Mouse (Mus musculus) heart, postnatal 36 days (tissue): ENCODE results near the gene Cnot3. TPM values are rescaled to one million over a fixed set of nuclear protein-coding genes. Genes with fewer than 3 reads are reported as not detected.
"Not testable (repeated sequence)": the region's sequence is repeated elsewhere in the genome, so short reads cannot be mapped to it uniquely, and the experiment has no call there.

Experiments
- DNase-seq, 2 experiments: peaks; one replicate each; pipeline ENCODE4 v3.0.0; 2021 to 2022
- intact Hi-C: fragments of 180-260 bp; cut with DNase I; formaldehyde crosslinking; loops from one replicate; pipeline ENCODE4 v1.15.1; 2025
- total RNA-seq, 2 experiments: library from RNA; stranded (reverse); gene quantifications; 2 replicates each; pipeline ENCODE4 v1.2.3; 2021

Cnot3 gene
- total RNA-seq, 2 experiments from 2014 or later: 22.5 to 27.6 TPM

DNA sequence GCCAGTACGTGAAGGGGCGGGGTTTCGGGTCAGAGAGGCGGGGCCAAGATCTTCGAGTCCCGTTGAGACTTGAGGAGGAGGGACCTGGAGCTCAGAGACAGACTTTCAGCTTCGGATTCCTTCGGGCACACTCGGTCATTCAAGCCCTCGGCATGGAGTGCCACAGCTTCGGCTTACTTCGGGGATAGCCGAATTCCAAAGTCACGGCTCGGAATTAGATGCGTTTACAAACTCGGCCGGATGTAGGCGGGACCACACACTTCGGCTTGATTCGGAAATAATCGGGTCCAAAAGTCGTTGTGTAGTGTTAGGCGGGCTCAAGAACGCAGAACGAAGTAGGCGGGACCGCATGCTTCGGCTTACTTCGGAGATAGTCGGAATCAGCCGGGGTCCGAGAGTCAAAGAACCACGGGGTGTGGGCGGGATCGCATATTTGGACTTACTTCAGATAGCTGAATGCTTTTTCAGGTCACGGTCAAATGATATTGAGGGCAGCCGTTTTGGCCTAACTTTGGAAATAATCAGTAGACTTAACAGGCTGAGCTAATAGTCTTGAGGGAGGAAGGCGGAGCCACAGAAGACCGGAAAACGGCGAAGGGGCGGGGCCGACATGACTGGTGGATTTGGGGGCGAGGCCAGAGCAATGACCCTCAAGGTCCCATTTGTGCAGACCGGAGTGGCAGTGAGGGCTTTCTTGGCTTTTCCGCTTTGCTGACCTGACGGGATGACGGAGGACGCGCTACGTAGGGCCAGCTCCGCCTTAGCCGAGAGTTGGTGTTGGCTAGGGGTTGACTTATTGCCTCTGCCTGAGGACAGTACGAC lies 48.1 kb downstream of the Cnot3 start, which contains the start of gene Mboat7:
Mboat7 (minus strand) TSS at position 537 of the 822 bp plus-strand sequence.
- DNase-seq: peak; percentile 94
- intact Hi-C loops: loop anchor here (5.0 kb wide), 1 partner anchor 46 kb away; the partner anchor contains the start of gene Cnot3

- no peak for DNase-seq
- intact Hi-C loops: loop anchor here (5.0 kb wide), 1 partner anchor 46 kb away; the partner anchor contains the start of gene Cnot3
These were observed 48.7 kb downstream of the Cnot3 start for GRCm38 (mm10) chr7:3693809-3694075.

- intact Hi-C loops: loop anchor here (5.0 kb wide), 1 partner anchor 47 kb away; the partner anchor contains the start of gene Cnot3
- DNase-seq: peak; percentile 66 to 69
These were observed 49.2 kb downstream of the Cnot3 start for GRCm38 (mm10) chr7:3694076-3694948.

GRCm38 (mm10) chr7:3694949-3695305 lies 49.9 kb downstream of the Cnot3 start:
- peak in 1 of 2 experiments; percentile 19 for DNase-seq
- intact Hi-C loops: loop anchor here (5.0 kb wide), 2 partner anchors 48 to 457 kb away; partner anchors contain the start of genes Cnot3 and Leng9

DNA sequence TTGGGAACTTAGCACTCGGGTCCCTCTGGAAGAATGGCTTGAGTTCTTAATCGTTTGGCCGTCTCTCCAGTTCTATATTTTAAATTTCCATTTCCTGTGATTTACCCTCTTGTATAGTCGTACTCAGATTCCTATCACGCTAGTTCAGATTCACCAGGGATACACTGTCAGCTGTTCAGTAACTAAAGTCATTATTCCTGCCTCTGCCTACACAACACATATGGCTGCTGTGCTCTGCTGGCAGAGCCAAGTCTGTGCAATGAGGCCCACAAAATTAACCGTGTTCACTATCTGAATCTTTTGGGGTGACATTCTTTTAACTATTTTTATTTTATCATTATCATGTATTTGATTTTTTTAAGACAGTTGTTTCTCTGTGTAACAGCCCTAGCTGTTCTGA lies 53.4 kb downstream of the Cnot3 start:
- intact Hi-C loops: loop anchor here (5.0 kb wide), 1 partner anchor 454 kb away; the partner anchor contains the start of gene Leng9
- no peak for DNase-seq

DNA sequence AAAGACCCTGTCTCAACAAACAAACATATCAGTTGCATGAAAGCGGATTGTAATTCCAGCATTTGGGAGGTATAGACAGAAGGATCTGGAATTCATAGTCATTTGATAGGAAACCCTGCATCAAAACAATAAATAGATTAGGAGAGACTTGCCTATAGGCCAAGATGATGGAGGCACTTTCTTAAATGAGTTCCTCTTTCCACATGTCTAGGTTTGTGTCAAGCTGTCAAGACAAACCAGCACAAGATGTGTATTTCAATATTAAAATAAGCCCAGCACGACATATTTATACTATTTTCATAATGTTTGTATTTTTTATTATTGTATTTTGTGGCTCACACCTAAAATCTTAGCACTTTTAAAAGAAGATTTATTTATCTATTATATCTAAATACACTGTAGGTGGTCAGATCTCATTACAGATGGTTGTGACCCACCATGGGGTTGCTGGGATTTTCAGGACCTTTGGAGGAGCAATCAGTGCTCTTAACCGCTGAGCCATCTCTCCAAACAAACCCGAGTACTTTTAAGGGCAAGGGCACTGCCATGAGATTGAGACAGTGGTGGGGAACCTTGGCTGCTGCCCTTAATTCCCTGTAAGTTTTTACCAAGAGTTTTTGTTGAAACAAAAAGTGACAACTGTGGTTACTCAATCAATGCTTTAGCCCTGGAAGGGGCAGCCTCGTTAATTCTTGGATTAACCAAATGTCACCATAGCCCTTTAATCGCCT lies 58.2 kb downstream of the Cnot3 start:
- intact Hi-C loops: no loop called here

DNA sequence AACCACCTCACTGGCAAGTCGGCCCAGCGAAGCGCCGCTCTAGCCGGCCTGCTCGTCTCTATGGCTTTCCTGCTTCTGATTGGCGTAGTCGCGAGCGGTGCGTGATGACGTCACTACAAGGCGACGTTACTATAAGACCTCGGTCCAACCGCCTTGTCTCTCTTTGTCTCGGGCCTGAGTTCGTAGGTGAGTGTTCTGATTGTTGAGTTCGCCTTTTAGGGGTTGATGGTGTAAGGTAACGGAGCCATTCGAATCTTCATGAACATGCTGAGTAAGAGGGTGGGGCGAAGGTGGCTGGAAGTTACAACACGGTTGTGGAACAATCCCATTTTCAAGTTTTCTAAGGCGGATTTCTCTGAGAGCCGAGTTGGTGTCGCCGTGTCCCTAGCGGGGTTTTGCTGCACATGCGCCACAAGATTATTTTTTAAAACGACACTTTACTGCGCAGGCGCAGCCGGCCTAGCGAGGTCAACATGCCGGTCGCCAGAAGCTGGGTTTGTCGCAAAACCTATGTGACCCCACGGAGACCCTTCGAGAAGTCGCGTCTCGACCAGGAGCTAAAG lies 58.9 kb downstream of the Cnot3 start, which contains the start of gene Rps9:
Rps9 (plus strand) TSS at position 115 of the 563 bp plus-strand sequence.
- peak; percentile 95 to 96 for DNase-seq
- intact Hi-C loops: loop anchor here (2.0 kb wide), 1 partner anchor 37 kb away; no protein-coding TSS in a partner anchor

More for the DNA sequence above, 58.2 kb downstream of the Cnot3 start:
- DNase-seq: no peak

- intact Hi-C loops: loop anchor here (2.0 kb wide), 1 partner anchor 38 kb away; no protein-coding TSS in a partner anchor
- no peak for DNase-seq
These were observed 59.4 kb downstream of the Cnot3 start for GRCm38 (mm10) chr7:3704475-3704874.

GRCm38 (mm10) chr7:3705461-3705860 lies 60.4 kb downstream of the Cnot3 start:
- intact Hi-C loops: loop anchor here (2.0 kb wide), 1 partner anchor 39 kb away; no protein-coding TSS in a partner anchor

DNA sequence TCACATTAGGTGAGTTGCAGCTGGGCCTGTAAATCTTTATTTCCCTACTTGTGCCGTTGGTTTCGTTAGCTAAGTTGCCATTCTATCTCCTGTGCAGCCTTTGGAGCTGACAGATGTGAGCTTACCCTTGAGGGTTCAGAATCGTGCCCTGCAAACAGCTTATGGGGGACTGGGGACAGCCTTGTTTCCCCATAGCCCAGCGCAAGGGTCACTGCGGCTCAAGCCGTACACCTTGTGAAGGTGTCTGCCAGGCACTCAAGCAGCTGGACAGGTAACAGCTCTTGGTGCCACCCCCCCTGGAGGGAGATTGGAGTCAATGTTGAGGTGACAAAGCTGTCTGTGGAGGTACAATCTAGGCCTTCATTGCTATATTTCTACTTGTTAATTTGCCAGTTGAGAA lies 60.8 kb downstream of the Cnot3 start:
- DNase-seq: no peak
- intact Hi-C loops: loop anchor here (2.0 kb wide), 1 partner anchor 39 kb away; no protein-coding TSS in a partner anchor

More at GRCm38 (mm10) chr7:3705461-3705860, 60.4 kb downstream of the Cnot3 start:
- not testable (repeated sequence) for DNase-seq

DNA sequence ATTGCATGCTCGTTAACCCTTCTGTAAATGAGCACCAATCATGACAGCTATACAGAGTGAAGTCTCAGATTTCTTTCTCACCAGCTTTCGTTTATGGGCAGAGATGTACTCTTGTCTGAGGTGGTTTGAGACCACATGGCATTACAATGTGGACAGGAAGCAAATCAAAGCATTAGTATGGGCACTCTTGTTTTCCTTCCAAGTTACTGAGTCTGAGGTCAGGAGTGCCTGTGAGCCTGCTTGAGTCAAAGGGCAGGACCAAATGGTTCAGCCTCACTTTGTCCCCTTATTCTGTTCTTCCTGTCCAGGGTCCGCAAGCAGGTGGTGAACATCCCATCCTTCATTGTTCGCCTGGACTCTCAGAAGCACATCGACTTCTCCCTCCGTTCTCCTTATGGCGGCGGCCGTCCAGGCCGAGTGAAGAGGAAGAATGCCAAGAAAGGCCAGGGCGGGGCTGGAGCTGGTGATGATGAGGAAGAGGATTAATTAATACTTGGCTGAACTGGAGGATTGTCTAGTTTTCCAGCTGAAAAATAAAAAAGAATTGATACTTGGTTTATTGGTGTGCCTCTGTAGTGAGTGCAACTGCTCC lies 61.4 kb downstream of the Cnot3 start:
- intact Hi-C loops: no loop called here
- no peak for DNase-seq

GRCm38 (mm10) chr7:3707027-3707426 lies 62.0 kb downstream of the Cnot3 start:
- intact Hi-C loops: no loop called here
- DNase-seq: no peak

GRCm38 (mm10) chr7:3707568-3708413 lies 62.7 kb downstream of the Cnot3 start:
- intact Hi-C loops: no loop called here
- DNase-seq: no peak

DNA sequence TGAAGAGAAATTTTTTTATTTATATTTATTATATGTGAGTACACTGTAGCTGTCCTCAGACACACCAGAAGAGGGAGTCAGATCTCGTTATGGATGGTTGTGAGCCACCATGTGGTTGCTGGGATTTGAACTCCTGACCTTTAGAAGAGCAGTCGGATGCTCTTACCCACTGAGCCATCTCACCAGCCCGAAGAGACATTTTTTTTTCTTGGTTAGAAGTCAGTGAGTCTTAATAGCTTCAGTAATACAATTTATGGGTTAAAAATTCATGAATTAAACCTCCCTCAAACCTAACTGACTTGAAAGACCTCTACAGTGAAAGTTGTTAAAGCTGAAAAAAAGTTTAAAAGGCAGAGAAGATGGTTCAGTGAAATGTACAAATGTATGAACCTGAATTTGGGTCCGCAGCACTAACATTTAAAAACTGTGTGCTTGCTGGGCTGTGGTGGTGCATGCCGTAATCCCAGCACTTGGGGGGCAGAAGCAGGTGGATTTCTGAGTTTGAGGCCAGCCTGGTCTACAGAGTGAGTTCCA lies 63.4 kb downstream of the Cnot3 start:
- DNase-seq, intact Hi-C loops: not testable (repeated sequence)

GRCm38 (mm10) chr7:3709000-3709399 lies 63.9 kb downstream of the Cnot3 start:
- DNase-seq: no peak
- intact Hi-C loops: no loop called here
